In the genomic region with DNA sequence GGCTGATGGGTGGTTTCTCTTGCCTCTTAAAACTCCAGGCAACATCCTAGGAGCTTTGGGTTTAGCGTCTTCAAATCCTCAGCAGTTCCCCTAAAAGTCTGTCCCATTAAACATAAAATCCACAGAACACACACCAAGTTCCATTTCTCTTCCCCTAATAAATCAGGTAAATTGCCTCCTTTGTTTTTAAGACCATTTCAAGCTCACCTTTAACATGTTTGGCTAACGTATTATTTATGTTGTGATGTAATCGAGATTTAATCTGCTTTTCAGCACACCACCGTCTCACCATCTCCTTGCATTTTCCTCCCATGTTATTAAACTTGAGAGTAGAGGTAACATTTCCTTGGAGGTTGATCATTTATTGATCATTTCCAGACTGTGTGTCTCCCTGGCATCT, we compare ENCODE assay signal across 15 mouse cellular contexts.
"Had no signal": no experiment of that assay in that cellular context is flagged by ENCODE, and none has a peak within 500 bp of the region (broad histone marks: within the 10 kb centered on the region; RNA-seq: fewer than 3 reads in every experiment).

No protein-coding gene starts in this region.

- DNase-seq: retina, postnatal 1 day; right cerebral cortex, postnatal 14 days; right cerebral cortex, postnatal 25 days; right cerebral cortex, postnatal 4 days; spleen, adult 18-20 months; thymus, adult 18-20 months; thymus, adult 2 months; thymus, postnatal 14 days; thymus, postnatal 25 days; thymus, postnatal 36 days; thymus, postnatal 4 days had no signal

- H3K27me3 ChIP-seq: neural tube, embryonic 15.5 days; stomach, embryonic 15.5 days had no signal

- H3K4me2 ChIP-seq: neural tube, embryonic 13.5 days; neural tube, embryonic 15.5 days; stomach, embryonic 15.5 days had no signal

- H3K4me1 ChIP-seq: neural tube, embryonic 13.5 days; neural tube, embryonic 15.5 days had no signal

- H3K36me3 ChIP-seq: neural tube, embryonic 13.5 days; neural tube, embryonic 15.5 days; stomach, embryonic 15.5 days had no signal

- H3K9ac ChIP-seq: neural tube, embryonic 13.5 days; neural tube, embryonic 15.5 days; stomach, embryonic 15.5 days had no signal

- H3K27ac ChIP-seq: neural tube, embryonic 13.5 days; neural tube, embryonic 15.5 days; stomach, embryonic 15.5 days; stomach, postnatal 0 days had no signal

- H3K9me3 ChIP-seq: neural tube, embryonic 13.5 days; neural tube, embryonic 15.5 days; stomach, embryonic 15.5 days had no signal

- H3K4me3 ChIP-seq: neural tube, embryonic 13.5 days; neural tube, embryonic 15.5 days; stomach, embryonic 15.5 days had no signal
